Mouse (Mus musculus): ENCODE data around the gene Adgrv1. TPM values are rescaled to one million over a fixed set of nuclear protein-coding genes. Genes with fewer than 3 reads are reported as not detected.

Gene Adgrv1
- polyA plus RNA-seq, 1 experiment from 2014 or later, result 0.37 TPM

- CTCF ChIA-PET, result interaction anchor here (1.1 to 3.4 kb wide), 6 partner anchors 9 to 512 kb away, joined by 3 to 14 read pairs (median 4); no protein-coding TSS in a partner anchor
- POLR2A ChIA-PET, result no interaction called here
- H3K27me3 ChIP-seq, result peaks cover 13% of the 10 kb centered on the region
- ATAC-seq, result no peak
- no peak for DNase-seq (ENCODE audit: low read depth, low spot score)
- no peak for TF ChIP-seq CTCF (IDR thresholded peaks at IDR 0.05)
- in situ Hi-C loops (cut with MboI; ENCODE audit: low pct_unique_long_range_greater_than_20kb), result loop anchor here (5.0 kb wide), 2 partner anchors 212 to 487 kb away; partner anchors contain the start of gene Arrdc3
Observed at GRCm38 (mm10) chr13:81368987-81369386, 264.0 kb downstream of the Adgrv1 start.

- TF ChIP-seq CTCF (IDR thresholded peaks at IDR 0.05), result no peak
- no peak for ATAC-seq
- H3K27me3 ChIP-seq, result peaks cover 14% of the 10 kb centered on the region
- POLR2A ChIA-PET, result no interaction called here
- in situ Hi-C loops (cut with MboI; ENCODE audit: low pct_unique_long_range_greater_than_20kb), result loop anchor here (5.0 kb wide), 2 partner anchors 211 to 486 kb away; partner anchors contain the start of gene Arrdc3
- no peak for DNase-seq (ENCODE audit: low read depth, low spot score)
- CTCF ChIA-PET, result interaction anchor here (1.4 to 2.3 kb wide), 2 partner anchors 8 to 505 kb away, joined by 5 to 7 read pairs; no protein-coding TSS in a partner anchor
Observed at GRCm38 (mm10) chr13:81367681-81368376, 265.1 kb downstream of the Adgrv1 start.

- in situ Hi-C loops (cut with MboI; ENCODE audit: low pct_unique_long_range_greater_than_20kb), result no loop called here
- no peak for DNase-seq (ENCODE audit: low read depth, low spot score)
- no peak for ATAC-seq
- no peak for TF ChIP-seq CTCF (IDR thresholded peaks at IDR 0.05)
- H3K27me3 ChIP-seq, result peaks cover 15% of the 10 kb centered on the region
- POLR2A ChIA-PET, result no interaction called here
- CTCF ChIA-PET, result interaction anchor here (1.1 to 1.2 kb wide), 3 partner anchors 9 to 175 kb away, joined by 3 to 5 read pairs (median 3); no protein-coding TSS in a partner anchor
Observed at GRCm38 (mm10) chr13:81360338-81360737, 272.6 kb downstream of the Adgrv1 start.

- peaks cover 12% of the 10 kb centered on the region for H3K27me3 ChIP-seq
- POLR2A ChIA-PET, result no interaction called here
- CTCF ChIA-PET, result interaction anchor here (1.4 kb wide), 1 partner anchor 13 kb away, joined by 3 read pairs; no protein-coding TSS in a partner anchor
- TF ChIP-seq CTCF (IDR thresholded peaks at IDR 0.05), result no peak
- in situ Hi-C loops (cut with MboI; ENCODE audit: low pct_unique_long_range_greater_than_20kb), result no loop called here
- ATAC-seq (peak; percentile 60), DNase-seq (ENCODE audit: low read depth, low spot score) (peak; percentile 6)
Observed at GRCm38 (mm10) chr13:81358766-81359165, 274.2 kb downstream of the Adgrv1 start.

GRCm38 (mm10) chr13:81358365-81358764 lies 274.6 kb downstream of the Adgrv1 start:
- TF ChIP-seq CTCF (IDR thresholded peaks at IDR 0.05), result no peak
- ChIA-PET CTCF (no interaction called here), POLR2A (no interaction called here)
- DNase-seq (ENCODE audit: low read depth, low spot score) (no peak), ATAC-seq (peak; percentile 54)
- H3K27me3 ChIP-seq, result peaks cover 12% of the 10 kb centered on the region
- in situ Hi-C loops (cut with MboI; ENCODE audit: low pct_unique_long_range_greater_than_20kb), result no loop called here

GRCm38 (mm10) chr13:81357215-81357614 lies 275.7 kb downstream of the Adgrv1 start:
- in situ Hi-C loops (cut with MboI; ENCODE audit: low pct_unique_long_range_greater_than_20kb), result no loop called here
- peaks cover 15% of the 10 kb centered on the region for H3K27me3 ChIP-seq
- TF ChIP-seq CTCF (IDR thresholded peaks at IDR 0.05), result no peak
- ATAC-seq, result no peak
- no peak for DNase-seq (ENCODE audit: low read depth, low spot score)
- ChIA-PET CTCF (no interaction called here), POLR2A (interaction anchor here (0.8 kb wide), 1 partner anchor 10 kb away, joined by 3 read pairs; no protein-coding TSS in a partner anchor)

GRCm38 (mm10) chr13:81354587-81354986 lies 278.4 kb downstream of the Adgrv1 start:
- POLR2A ChIA-PET, result no interaction called here
- CTCF ChIA-PET, result no interaction called here
- ATAC-seq, result no peak

GRCm38 (mm10) chr13:81352296-81352695 lies 280.7 kb downstream of the Adgrv1 start:
- ChIA-PET POLR2A (no interaction called here), CTCF (no interaction called here)
- peaks cover 15% of the 10 kb centered on the region for H3K27me3 ChIP-seq
- no peak for DNase-seq (ENCODE audit: low read depth, low spot score)
- ATAC-seq, result no peak
- in situ Hi-C loops (cut with MboI; ENCODE audit: low pct_unique_long_range_greater_than_20kb), result no loop called here
- TF ChIP-seq CTCF (IDR thresholded peaks at IDR 0.05), result no peak

More at GRCm38 (mm10) chr13:81354587-81354986, 278.4 kb downstream of the Adgrv1 start:
- DNase-seq (ENCODE audit: low read depth, low spot score), result no peak
- in situ Hi-C loops (cut with MboI; ENCODE audit: low pct_unique_long_range_greater_than_20kb), result no loop called here
- peaks cover 15% of the 10 kb centered on the region for H3K27me3 ChIP-seq
- TF ChIP-seq CTCF (IDR thresholded peaks at IDR 0.05), result no peak

- no peak for ATAC-seq
Observed at GRCm38 (mm10) chr13:81351462-81352155, 281.3 kb downstream of the Adgrv1 start.

GRCm38 (mm10) chr13:81347261-81347980 lies 285.5 kb downstream of the Adgrv1 start:
- POLR2A ChIA-PET, result interaction anchor here (0.9 kb wide), 1 partner anchor 10 kb away, joined by 3 read pairs; no protein-coding TSS in a partner anchor
- TF ChIP-seq CTCF (IDR thresholded peaks at IDR 0.05), result no peak
- ATAC-seq, result no peak

More at GRCm38 (mm10) chr13:81351462-81352155, 281.3 kb downstream of the Adgrv1 start:
- DNase-seq (ENCODE audit: low read depth, low spot score), result no peak
- TF ChIP-seq CTCF (IDR thresholded peaks at IDR 0.05), result no peak
- in situ Hi-C loops (cut with MboI; ENCODE audit: low pct_unique_long_range_greater_than_20kb), result no loop called here
- CTCF ChIA-PET, result no interaction called here
- peaks cover 15% of the 10 kb centered on the region for H3K27me3 ChIP-seq
- POLR2A ChIA-PET, result no interaction called here

More at GRCm38 (mm10) chr13:81347261-81347980, 285.5 kb downstream of the Adgrv1 start:
- H3K27me3 ChIP-seq, result no peaks in the 10 kb centered on the region
- no peak for DNase-seq (ENCODE audit: low read depth, low spot score)
- in situ Hi-C loops (cut with MboI; ENCODE audit: low pct_unique_long_range_greater_than_20kb), result no loop called here
- CTCF ChIA-PET, result interaction anchor here (1.1 to 1.2 kb wide), 2 partner anchors 9 to 36 kb away, joined by 3 read pairs; no protein-coding TSS in a partner anchor
